Mouse (Mus musculus): ENCODE measurements around the gene Arfgap1.

Gene Arfgap1

GRCm38 (mm10) chr2:180985635-180986034 lies 18.6 kb downstream of the Arfgap1 start:
- no peak for DNase-seq (ENCODE audit: low read depth, low spot score)

- DNase-seq (ENCODE audit: low read depth, low spot score), result no peak
Observed at GRCm38 (mm10) chr2:180986449-180986848, 19.4 kb downstream of the Arfgap1 start, which contains the start of gene Col20a1. Gene Col20a1, plus strand, starts transcription at chr2:180986535.

GRCm38 (mm10) chr2:180987001-180987400 lies 20.0 kb downstream of the Arfgap1 start:
- DNase-seq (ENCODE audit: low read depth, low spot score), result no peak

- no peak for DNase-seq (ENCODE audit: low read depth, low spot score)
Observed at GRCm38 (mm10) chr2:180987432-180988030, 20.5 kb downstream of the Arfgap1 start.

GRCm38 (mm10) chr2:180988347-180988913 lies 21.4 kb downstream of the Arfgap1 start:
- no peak for DNase-seq (ENCODE audit: low read depth, low spot score)

GRCm38 (mm10) chr2:180988948-180989347 lies 21.9 kb downstream of the Arfgap1 start:
- no peak for DNase-seq (ENCODE audit: low read depth, low spot score)

- DNase-seq (ENCODE audit: low read depth, low spot score), result no peak
Observed at GRCm38 (mm10) chr2:180990347-180990746, 23.3 kb downstream of the Arfgap1 start.

GRCm38 (mm10) chr2:180994360-180994759 lies 27.3 kb downstream of the Arfgap1 start:
- no peak for DNase-seq (ENCODE audit: low read depth, low spot score)

GRCm38 (mm10) chr2:180995457-180995856 lies 28.4 kb downstream of the Arfgap1 start:
- DNase-seq (ENCODE audit: low read depth, low spot score), result no peak

- no peak for DNase-seq (ENCODE audit: low read depth, low spot score)
Observed at GRCm38 (mm10) chr2:180996436-180996835, 29.4 kb downstream of the Arfgap1 start.

GRCm38 (mm10) chr2:180996905-180997304 lies 29.9 kb downstream of the Arfgap1 start:
- DNase-seq (ENCODE audit: low read depth, low spot score), result no peak

GRCm38 (mm10) chr2:181007054-181007453 lies 40.0 kb downstream of the Arfgap1 start:
- DNase-seq (ENCODE audit: low read depth, low spot score), result no peak

- DNase-seq (ENCODE audit: low read depth, low spot score), result no peak
Observed at GRCm38 (mm10) chr2:181008339-181008738, 41.3 kb downstream of the Arfgap1 start.

GRCm38 (mm10) chr2:181031406-181031934 lies 64.4 kb downstream of the Arfgap1 start:
- no peak for DNase-seq (ENCODE audit: low read depth, low spot score)

Measured in skeletal muscle tissue, adult 2 months (tissue).